Mouse (Mus musculus): ENCODE data around the gene Nfkbib. TPM values are rescaled to one million over a fixed set of nuclear protein-coding genes. Genes with fewer than 3 reads are reported as not detected.

Nfkbib gene
- total and polyA plus RNA-seq, 2 experiments from 2014 or later, result 3.5 to 26.7 TPM

- Histone ChIP-seq H3K9me3 (replicated peaks; ENCODE audit: control insufficient read depth, low read length) (no peaks in the 10 kb centered on the region), H3K27ac (ENCODE audit: low read depth) (peak overlapping the region; percentile 100), H3K4me3 (ENCODE audit: low read depth, low read length) (peak overlapping the region; percentile 82), H3K4me1 (ENCODE audit: control insufficient read depth, insufficient read depth) (peaks cover 30% of the 10 kb centered on the region), H3K36me3 (replicated peaks; ENCODE audit: control insufficient read depth, insufficient read depth, low read length) (peaks cover 26% of the 10 kb centered on the region), H3K4me2 (ENCODE audit: low read depth, low read length) (peak overlapping the region; percentile 85), H3K27me3 (ENCODE audit: control insufficient read depth, insufficient read depth, low read length) (no peaks in the 10 kb centered on the region), H3K9ac (replicated peaks; ENCODE audit: low read depth, low read length) (peak overlapping the region; percentile 96)
- WGBS, result under 1% methylated on average over 35 of the region's 35 CpGs
- DNase-seq (ENCODE audit: low spot score) (no peak), ATAC-seq (ENCODE audit: insufficient read depth, low read depth) (peak; percentile 10)
- TF ChIP-seq CTCF (IDR thresholded peaks at IDR 0.05; ENCODE audit: low read depth), result no peak
- TF ChIP-seq EP300 (IDR thresholded peaks at IDR 0.05; ENCODE audit: low read depth), result no peak
Measured at GRCm38 (mm10) chr7:28809401-28810089, 42.2 kb upstream of the Nfkbib start.

GRCm38 (mm10) chr7:28808957-28809393 is 41.7 kb upstream of the Nfkbib start:
- Histone ChIP-seq H3K4me2 (ENCODE audit: low read depth, low read length) (peak overlapping the region; percentile 85), H3K4me3 (ENCODE audit: low read depth, low read length) (peak overlapping the region; percentile 82), H3K27me3 (ENCODE audit: control insufficient read depth, insufficient read depth, low read length) (no peaks in the 10 kb centered on the region), H3K9me3 (replicated peaks; ENCODE audit: control insufficient read depth, low read length) (no peaks in the 10 kb centered on the region), H3K9ac (replicated peaks; ENCODE audit: low read depth, low read length) (peak overlapping the region; percentile 96), H3K36me3 (replicated peaks; ENCODE audit: control insufficient read depth, insufficient read depth, low read length) (peaks cover 20% of the 10 kb centered on the region), H3K4me1 (ENCODE audit: control insufficient read depth, insufficient read depth) (peaks cover 33% of the 10 kb centered on the region), H3K27ac (ENCODE audit: low read depth) (peak overlapping the region; percentile 100)
- WGBS, result 0% methylated on average over 28 of the region's 32 CpGs
- peak; percentile 91 for DNase-seq (ENCODE audit: low spot score)
- ATAC-seq (ENCODE audit: insufficient read depth, low read depth), result peak; percentile 66
- no peak for TF ChIP-seq CTCF (IDR thresholded peaks at IDR 0.05; ENCODE audit: low read depth)
- 0 out of 2 replicates have a peak, but pooled peaks have one; percentile 22 for TF ChIP-seq EP300 (IDR thresholded peaks at IDR 0.05; ENCODE audit: low read depth)

DNA sequence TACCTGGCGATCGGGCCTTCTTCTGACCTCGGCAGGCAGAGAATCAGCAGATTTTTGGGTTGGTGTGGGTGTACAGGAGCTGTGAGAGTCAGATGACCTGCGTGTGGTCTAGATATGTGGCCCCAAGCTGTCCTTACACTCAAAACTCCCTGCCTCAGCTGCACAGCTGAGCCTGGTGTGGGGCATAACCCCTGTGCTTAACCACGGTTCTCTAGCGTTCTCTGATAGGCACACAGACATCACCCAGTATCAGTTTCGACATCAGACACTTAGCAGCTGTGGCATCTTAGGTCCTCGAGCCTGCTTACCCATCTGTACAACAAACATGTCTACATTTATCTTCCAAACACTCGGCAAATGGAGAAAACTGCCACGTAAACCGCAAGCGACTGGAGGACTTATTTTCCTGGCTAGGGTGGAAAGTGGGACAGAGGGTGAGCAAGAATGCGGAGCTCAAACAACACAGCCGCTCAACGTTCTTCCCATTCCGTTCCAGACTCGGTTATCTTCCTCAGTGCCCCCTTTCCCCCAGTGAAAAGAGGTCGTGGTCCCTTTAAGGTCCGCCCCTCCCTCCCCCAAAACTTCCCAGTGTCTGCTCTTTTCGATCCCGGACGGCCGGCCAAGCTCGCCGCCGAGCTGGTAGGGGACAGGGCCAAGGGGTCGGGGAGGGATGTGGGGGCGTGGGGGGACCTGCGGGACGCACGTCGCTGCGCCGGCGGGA is 41.1 kb upstream of the Nfkbib start, which contains the start of gene Hnrnpl:
TSS of gene Hnrnpl (plus strand) at position 321 of the 721 bp plus-strand sequence.
- Histone ChIP-seq H3K9me3 (replicated peaks; ENCODE audit: control insufficient read depth, low read length) (no peaks in the 10 kb centered on the region), H3K4me1 (ENCODE audit: control insufficient read depth, insufficient read depth) (peaks cover 38% of the 10 kb centered on the region), H3K27ac (ENCODE audit: low read depth) (peak within 1 kb of the TSS; percentile 100), H3K4me3 (ENCODE audit: low read depth, low read length) (peak within 1 kb of the TSS; percentile 82), H3K36me3 (replicated peaks; ENCODE audit: control insufficient read depth, insufficient read depth, low read length) (peaks cover 14% of the 10 kb centered on the region), H3K27me3 (ENCODE audit: control insufficient read depth, insufficient read depth, low read length) (no peaks in the 10 kb centered on the region), H3K9ac (replicated peaks; ENCODE audit: low read depth, low read length) (peak within 1 kb of the TSS; percentile 96), H3K4me2 (ENCODE audit: low read depth, low read length) (peak within 1 kb of the TSS; percentile 85)
- ATAC-seq (ENCODE audit: insufficient read depth, low read depth) (peak; percentile 10), DNase-seq (ENCODE audit: low spot score) (peak; percentile 84)
- 1% methylated on average over 34 of the region's 35 CpGs for WGBS
- TF ChIP-seq EP300 (IDR thresholded peaks at IDR 0.05; ENCODE audit: low read depth) (no peak), CTCF (IDR thresholded peaks at IDR 0.05; ENCODE audit: low read depth) (no peak)

DNA sequence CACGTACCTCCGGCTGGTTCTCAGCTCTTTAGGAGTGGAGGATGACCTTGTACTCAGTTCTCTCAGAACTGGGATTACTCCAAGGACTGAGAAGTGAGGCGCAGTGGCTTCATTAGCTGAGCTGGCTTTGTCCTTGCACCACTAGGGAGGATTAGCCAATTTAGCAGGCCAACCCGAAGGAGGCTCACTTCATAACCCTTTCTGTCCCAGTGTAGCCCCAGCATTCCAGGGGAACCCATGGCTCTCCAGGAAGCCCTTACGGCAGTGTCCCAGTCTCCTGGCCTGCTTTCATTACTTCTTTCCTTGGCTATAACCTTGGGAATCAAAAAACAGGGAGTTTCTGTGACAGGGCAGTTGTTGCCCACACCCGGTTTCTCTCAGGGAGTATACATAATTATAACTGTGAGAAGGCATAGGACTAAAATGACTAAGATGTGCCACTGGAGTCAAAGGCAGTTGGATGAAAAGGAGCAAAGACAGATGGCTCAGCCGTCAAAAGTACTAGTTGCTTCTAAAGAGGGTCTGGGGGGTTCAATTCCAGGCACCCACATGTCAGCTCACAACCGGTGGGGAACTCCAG is 40.4 kb upstream of the Nfkbib start:
- Histone ChIP-seq H3K27ac (ENCODE audit: low read depth) (peak overlapping the region; percentile 100), H3K9me3 (replicated peaks; ENCODE audit: control insufficient read depth, low read length) (no peaks in the 10 kb centered on the region), H3K27me3 (ENCODE audit: control insufficient read depth, insufficient read depth, low read length) (no peaks in the 10 kb centered on the region), H3K4me1 (ENCODE audit: control insufficient read depth, insufficient read depth) (peaks cover 38% of the 10 kb centered on the region), H3K9ac (replicated peaks; ENCODE audit: low read depth, low read length) (peak overlapping the region; percentile 96), H3K4me3 (ENCODE audit: low read depth, low read length) (peak overlapping the region; percentile 82), H3K36me3 (replicated peaks; ENCODE audit: control insufficient read depth, insufficient read depth, low read length) (0 out of 2 replicates have a peak, but pooled peaks cover 8% of the 10 kb centered on the region), H3K4me2 (ENCODE audit: low read depth, low read length) (peak overlapping the region; percentile 85)
- TF ChIP-seq CTCF (IDR thresholded peaks at IDR 0.05; ENCODE audit: low read depth), result no peak
- TF ChIP-seq EP300 (IDR thresholded peaks at IDR 0.05; ENCODE audit: low read depth), result no peak
- WGBS, result 31% methylated on average over 7 of the region's 8 CpGs
- no peak for DNase-seq (ENCODE audit: low spot score)
- no peak for ATAC-seq (ENCODE audit: insufficient read depth, low read depth)

DNA sequence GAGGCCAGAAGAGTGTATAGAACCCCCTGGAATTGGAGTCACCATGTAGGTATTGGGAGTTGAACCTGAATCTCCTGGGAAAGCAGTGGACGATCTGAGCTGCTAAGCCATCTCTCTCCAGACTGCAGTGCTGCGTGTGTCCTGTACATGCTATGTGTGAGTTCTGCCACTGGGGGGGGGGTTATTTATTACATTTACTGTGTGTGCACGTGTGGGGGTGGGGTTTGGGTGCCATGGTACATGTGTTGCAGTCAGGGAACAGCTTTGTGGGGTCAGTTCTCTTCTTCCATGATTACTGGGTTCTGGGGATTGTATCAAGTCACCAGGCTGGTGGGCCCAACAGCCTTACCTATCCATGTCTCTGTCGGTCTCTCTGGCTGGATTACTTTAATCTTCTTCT is 39.6 kb upstream of the Nfkbib start:
- Histone ChIP-seq H3K36me3 (replicated peaks; ENCODE audit: control insufficient read depth, insufficient read depth, low read length) (0 out of 2 replicates have a peak, but pooled peaks cover under 1% of the 10 kb centered on the region), H3K9me3 (replicated peaks; ENCODE audit: control insufficient read depth, low read length) (no peaks in the 10 kb centered on the region), H3K27ac (ENCODE audit: low read depth) (peak overlapping the region; percentile 61; the same call in 1 of the 2 replicates), H3K27me3 (ENCODE audit: control insufficient read depth, insufficient read depth, low read length) (no peaks in the 10 kb centered on the region), H3K4me2 (ENCODE audit: low read depth, low read length) (no peak overlapping the region), H3K9ac (replicated peaks; ENCODE audit: low read depth, low read length) (no peak overlapping the region), H3K4me1 (ENCODE audit: control insufficient read depth, insufficient read depth) (peaks cover 34% of the 10 kb centered on the region), H3K4me3 (ENCODE audit: low read depth, low read length) (no peak overlapping the region)
- TF ChIP-seq CTCF (IDR thresholded peaks at IDR 0.05; ENCODE audit: low read depth) (no peak), EP300 (IDR thresholded peaks at IDR 0.05; ENCODE audit: low read depth) (no peak)
- WGBS, result 57% methylated on average over 4 of the region's 4 CpGs
- no peak for DNase-seq (ENCODE audit: low spot score)
- no peak for ATAC-seq (ENCODE audit: insufficient read depth, low read depth)

All from heart, postnatal 0 days (tissue).